Mouse (Mus musculus) spleen, adult 2 months (tissue): Measurements from ENCODE around the gene Slc22a23.

Experiments used
- CTCF ChIP-seq: fragments of 200-500 bp; IDR thresholded peaks from 2 replicates; pipeline ENCODE4 v1.5.1; 2011; ENCODE audit warnings: mild to moderate bottlenecking, inconsistent platforms; ENCODE audit not compliant: insufficient read depth, insufficient read length, insufficient replicate concordance; ENCODE audit errors: extremely low read depth
- POLR2A ChIP-seq: fragments of 200-500 bp; IDR thresholded peaks from 2 replicates; pipeline ENCODE4 v1.6.1; 2011; ENCODE audit warnings: low read depth, low read length, inconsistent platforms

- no peak for TF ChIP-seq CTCF
- no peak for TF ChIP-seq POLR2A
Measured at GRCm38 (mm10) chr13:34174025-34174424, 171.0 kb downstream of the Slc22a23 start.
